Mouse (Mus musculus) 416B (cell line): ENCODE data around the gene Gpatch2l.

Experiments used
- DNase-seq: peaks from one replicate; pipeline ENCODE4 v3.0.0; 2011; ENCODE audit warnings: low read depth

Gpatch2l gene

GRCm38 (mm10) chr12:86241604-86242536 lies at the start of gene Gpatch2l:
Gpatch2l (plus strand) TSS chr12:86241858.
- DNase-seq, result peak; percentile 98

GRCm38 (mm10) chr12:86192036-86192449 lies 49.6 kb upstream of the Gpatch2l start:
- DNase-seq, result no peak

DNA sequence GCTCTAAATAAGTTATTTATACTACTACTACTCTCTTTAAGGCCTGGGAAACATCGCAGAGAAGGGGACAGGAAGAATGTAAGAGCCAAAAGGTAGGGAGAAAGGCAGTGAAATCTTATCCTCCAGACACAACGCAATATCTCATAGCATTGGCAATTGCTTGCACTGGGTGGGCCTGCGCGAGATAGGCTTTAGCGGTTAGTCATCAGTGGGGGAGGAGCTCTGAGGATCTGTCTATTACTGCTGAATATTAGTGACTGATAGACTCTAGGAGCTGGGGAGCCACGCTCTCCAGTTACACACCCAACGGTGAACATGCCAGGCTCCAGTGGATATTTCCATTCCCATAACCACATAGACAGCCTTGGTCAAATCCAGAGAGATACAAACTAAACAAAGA lies 44.7 kb upstream of the Gpatch2l start:
- DNase-seq, result no peak

GRCm38 (mm10) chr12:86203443-86204057 lies 38.1 kb upstream of the Gpatch2l start:
- DNase-seq, result no peak

DNA sequence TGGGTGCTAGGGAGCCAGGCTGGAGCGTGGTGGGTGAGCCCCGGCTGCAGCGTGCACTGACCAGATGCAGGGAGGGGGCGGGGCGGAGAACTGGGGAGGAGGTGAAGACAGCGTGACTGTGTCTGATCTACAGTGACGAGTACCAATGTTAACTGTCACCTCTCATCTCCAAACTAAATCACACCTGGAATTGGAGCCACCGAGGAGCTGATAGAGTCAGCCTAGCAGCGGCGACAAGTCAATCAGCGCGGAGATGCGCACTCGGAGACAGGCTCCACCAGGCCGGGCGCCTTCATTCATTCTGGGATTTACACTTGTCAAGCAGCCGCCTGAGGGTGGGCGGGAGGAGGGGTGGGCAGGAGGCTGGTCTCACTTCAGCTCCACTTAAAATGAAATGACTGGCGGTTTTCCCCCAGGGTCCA lies 30.5 kb upstream of the Gpatch2l start:
- no peak for DNase-seq

DNA sequence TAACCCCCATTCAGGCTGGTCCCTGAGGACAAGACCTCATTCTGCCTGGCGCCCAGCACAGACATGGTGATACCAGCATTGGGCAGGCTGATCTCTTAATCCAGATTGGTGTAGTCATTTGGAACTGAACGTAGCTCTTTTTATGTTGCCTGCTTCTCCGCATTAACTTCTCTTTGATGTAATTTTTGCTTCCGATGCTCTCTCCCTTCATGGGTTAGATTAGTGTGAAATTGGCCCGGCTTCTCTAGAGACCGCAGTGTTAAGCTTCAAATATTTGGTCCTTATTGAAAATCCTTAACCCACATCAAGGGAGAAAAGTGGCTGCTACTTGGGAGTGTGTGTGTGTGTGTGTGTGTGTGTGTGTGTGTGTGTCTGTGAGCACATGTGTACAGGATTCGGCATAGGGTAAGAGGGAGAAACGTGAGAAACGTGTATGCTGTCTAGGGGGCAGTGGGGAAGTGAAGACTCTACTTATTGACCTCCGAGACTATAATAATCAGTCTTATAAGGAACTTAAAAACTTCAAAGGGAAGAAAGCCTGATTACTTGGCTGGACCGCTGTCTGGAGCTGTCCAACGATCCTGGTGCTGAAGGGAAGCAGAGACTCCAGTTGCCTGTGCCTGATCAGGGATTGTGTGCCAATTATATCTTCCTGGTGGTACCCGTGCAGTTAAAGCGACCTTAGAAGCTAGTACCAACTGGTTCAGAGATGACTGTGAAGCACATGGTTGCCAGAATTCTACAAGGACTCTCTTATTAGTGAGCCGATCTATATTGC lies 28.8 kb upstream of the Gpatch2l start:
- DNase-seq, result peak; percentile 47

DNA sequence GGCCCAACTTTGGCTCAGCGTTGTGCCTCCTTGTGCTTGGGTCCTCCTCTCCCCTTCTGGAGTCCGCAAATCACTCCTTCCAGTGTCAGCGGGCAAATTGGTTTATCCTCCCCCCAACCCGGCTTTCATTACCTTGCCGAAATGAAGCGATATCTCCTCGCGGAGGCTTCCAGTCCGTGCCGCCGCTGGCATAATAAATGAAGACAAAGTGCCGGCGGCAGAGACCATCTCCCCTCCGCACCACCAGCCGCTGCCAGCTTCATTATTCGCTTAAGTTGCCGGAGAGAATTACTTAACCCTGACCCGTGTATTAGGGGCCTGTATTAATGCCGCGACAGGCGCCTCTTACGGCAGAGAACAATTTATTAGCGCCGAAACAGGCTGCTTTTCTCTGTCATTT lies 27.5 kb upstream of the Gpatch2l start:
- no peak for DNase-seq

DNA sequence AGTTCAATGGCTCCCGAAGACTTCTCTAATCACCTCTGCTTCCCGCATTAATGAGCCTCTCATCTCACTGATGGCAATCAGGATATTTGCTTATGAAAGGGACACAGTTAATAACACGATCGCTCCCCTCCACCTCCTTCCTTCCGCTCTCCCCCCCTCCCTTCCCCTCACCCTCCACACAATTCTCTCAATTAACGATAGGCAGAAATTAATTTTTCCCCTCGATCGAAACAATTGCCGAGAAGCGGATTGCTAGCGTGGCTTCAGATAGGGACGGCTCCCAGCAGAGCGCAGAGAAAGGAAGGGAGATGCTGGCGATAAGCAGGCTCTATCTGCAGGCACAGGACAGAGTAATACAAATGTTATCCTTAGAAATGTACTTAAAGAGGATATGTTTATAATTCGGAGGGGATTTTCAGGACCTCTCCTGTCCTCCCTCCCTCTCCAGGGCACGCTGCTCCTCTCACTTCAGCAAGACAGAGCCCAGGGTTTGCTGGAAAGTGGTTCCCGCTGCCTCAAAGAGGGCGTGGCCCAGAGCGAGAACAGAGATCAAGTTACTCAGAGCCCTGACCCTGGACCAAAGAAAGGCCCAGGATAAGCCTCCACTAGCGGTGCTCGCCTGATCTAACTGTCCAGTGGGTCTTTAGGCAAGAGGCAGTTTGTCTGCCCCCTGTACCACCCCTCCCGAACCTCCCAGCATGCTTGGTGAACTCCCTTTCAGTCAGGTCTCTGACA lies 24.8 kb upstream of the Gpatch2l start:
- DNase-seq, result no peak

GRCm38 (mm10) chr12:86220200-86221021 lies 21.2 kb upstream of the Gpatch2l start:
- DNase-seq, result no peak

- DNase-seq, result no peak
These were observed 20.5 kb upstream of the Gpatch2l start for GRCm38 (mm10) chr12:86221074-86221703.

GRCm38 (mm10) chr12:86234295-86234694 lies 7.4 kb upstream of the Gpatch2l start:
- DNase-seq, result no peak

GRCm38 (mm10) chr12:86238736-86239135 lies 2.9 kb upstream of the Gpatch2l start:
- DNase-seq, result peak; percentile 24

GRCm38 (mm10) chr12:86242563-86242962 lies 905 bp downstream of the Gpatch2l start:
- peak; percentile 69 for DNase-seq

DNA sequence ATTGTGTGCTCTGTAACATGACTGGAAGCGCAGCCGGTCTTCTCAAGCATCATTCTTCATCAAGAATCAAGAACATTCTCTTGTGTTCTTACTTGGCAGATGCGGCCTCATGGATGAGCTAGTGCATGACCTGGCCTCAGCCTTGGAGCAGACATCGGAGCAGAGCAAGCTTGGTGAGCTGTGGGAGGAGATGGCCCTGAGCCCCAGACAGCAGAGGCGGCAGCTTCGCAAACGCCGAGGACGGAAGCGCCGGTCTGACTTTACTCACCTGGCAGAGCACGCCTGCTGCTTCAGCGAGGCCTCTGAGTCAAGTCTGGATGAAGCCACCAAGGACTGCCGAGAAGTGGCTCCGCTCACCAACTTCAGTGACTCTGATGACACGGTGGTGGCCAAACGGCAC lies 2.3 kb downstream of the Gpatch2l start:
- DNase-seq, result no peak

- no peak for DNase-seq
These were observed 8.5 kb downstream of the Gpatch2l start for GRCm38 (mm10) chr12:86250183-86250582.

DNA sequence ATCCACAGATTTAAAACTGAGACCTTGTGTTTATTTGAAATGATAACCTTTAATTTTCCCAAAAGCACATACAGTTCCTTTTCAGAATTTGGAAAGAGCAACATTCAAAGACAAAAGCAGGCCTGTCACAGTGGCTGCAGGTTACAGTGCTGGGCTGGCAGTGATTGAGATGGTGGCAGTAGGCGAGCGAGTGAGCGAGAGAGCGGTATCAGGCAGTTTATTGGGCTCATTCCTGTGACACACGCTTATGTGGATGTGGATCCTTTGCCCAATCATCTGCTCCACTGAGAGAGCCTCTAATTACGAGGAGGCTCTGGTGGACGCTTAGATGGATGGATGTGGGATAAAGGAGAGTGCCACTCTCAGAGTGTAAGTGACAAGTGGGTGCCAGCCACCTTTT lies 13.3 kb downstream of the Gpatch2l start:
- DNase-seq, result no peak

DNA sequence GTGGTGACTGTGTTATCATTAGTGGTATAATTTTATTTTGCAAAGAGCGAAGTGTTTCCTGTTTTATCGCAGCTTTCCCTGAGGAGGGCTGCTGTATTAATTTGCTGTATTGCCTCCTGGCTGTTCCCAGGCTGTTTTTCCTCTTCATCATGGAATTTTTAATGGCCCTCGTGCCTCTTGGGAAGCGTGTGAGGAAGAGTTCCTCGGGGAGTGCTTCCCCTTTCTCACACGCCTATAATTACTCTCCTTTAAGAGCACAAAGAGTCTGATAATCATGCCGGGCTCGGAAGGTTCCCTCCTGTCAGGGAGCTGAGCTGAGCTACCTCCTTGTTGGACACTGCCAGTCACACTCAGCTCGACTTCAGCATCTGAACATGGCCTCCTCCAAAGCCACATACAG lies 30.0 kb downstream of the Gpatch2l start:
- no peak for DNase-seq

GRCm38 (mm10) chr12:86274246-86274645 lies 32.6 kb downstream of the Gpatch2l start:
- DNase-seq, result no peak

GRCm38 (mm10) chr12:86275731-86276130 lies 34.1 kb downstream of the Gpatch2l start:
- no peak for DNase-seq

DNA sequence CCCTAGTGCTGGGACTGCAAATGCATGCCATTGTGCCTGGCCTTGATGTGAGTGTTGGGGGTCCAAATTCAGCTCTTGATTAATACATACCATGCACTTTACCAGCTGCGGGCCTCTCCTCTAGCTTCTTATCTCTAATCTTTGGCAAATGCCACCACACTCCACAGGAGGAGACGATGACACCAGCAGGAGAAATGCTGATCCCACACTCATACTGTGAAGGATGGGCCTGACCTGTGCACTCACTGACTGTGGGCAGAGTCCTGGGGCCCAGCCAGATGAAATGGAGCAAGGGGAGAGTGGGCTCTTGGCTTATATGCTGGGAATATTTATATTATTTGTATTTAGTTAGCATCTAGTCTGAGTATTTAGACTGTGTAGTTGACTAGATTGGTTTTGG lies 34.8 kb downstream of the Gpatch2l start:
- DNase-seq, result no peak
